Mouse (Mus musculus) heart, embryonic 14.5 days (tissue): ENCODE data around the gene Tiam1. TPM values are rescaled to one million over a fixed set of nuclear protein-coding genes. Genes with fewer than 3 reads are reported as not detected.

Experiments used
- ATAC-seq: fragments of 200-750 bp; cut with Nextera tagmentation; 2 replicates; pipeline ENCODE4 v1.8.0; 2017; ENCODE audit warnings: low read depth, moderate TSS enrichment; ENCODE audit not compliant: insufficient number of reproducible peaks, insufficient read depth, low FRiP score
- H3K27ac ChIP-seq, 2 experiments: fragments of 200-500 bp in 1 of 2; fragments of 300-500 bp in 1 of 2; sonication (generic) in 1 of 2; replicated peaks in 1 of 2; 2 replicates each; pipeline ENCODE4 v1.5.1; 2012 to 2014; ENCODE audit warnings: low read depth in 2 of 2, low read length in 2 of 2, control low read depth in 1 of 2, mild to moderate bottlenecking in 1 of 2, mixed read lengths in 1 of 2; ENCODE audit not compliant: control insufficient read depth in 1 of 2, insufficient read depth in 1 of 2
- H3K27me3 ChIP-seq: fragments of 300-500 bp; sonication (generic); 2 replicates; pipeline ENCODE4 v1.6.1; 2014; ENCODE audit warnings: mild to moderate bottlenecking, low read length, control low read depth; ENCODE audit not compliant: control insufficient read depth, insufficient read depth
- H3K36me3 ChIP-seq: fragments of 300-500 bp; sonication (generic); 2 replicates; pipeline ENCODE4 v1.6.1; 2014; ENCODE audit warnings: mild to moderate bottlenecking, control low read depth, low read length, mixed read lengths; ENCODE audit not compliant: control insufficient read depth, insufficient read depth
- H3K4me1 ChIP-seq, 2 experiments: fragments of 200-500 bp in 1 of 2; fragments of 300-500 bp in 1 of 2; sonication (generic) in 1 of 2; 2 replicates each; pipeline ENCODE4 v1.6.1; 2012 to 2014; ENCODE audit warnings: low read length in 2 of 2, control low read depth in 1 of 2, mixed read lengths in 1 of 2; ENCODE audit not compliant: control insufficient read depth in 2 of 2, insufficient read depth in 2 of 2
- H3K4me2 ChIP-seq: fragments of 300-500 bp; sonication (generic); 2 replicates; pipeline ENCODE4 v1.6.1; 2014; ENCODE audit warnings: mild to moderate bottlenecking, low read length
- H3K4me3 ChIP-seq, 2 experiments: fragments of 200-500 bp in 1 of 2; fragments of 300-500 bp in 1 of 2; sonication (generic) in 1 of 2; 2 replicates each; pipeline ENCODE4 v1.5.1; 2012 to 2014; ENCODE audit warnings: low read length in 2 of 2, mild to moderate bottlenecking in 2 of 2, control low read depth in 1 of 2, low read depth in 1 of 2, moderate library complexity in 1 of 2; ENCODE audit not compliant: control insufficient read depth in 1 of 2, insufficient read depth in 1 of 2
- H3K9ac ChIP-seq: fragments of 300-500 bp; sonication (generic); 2 replicates; pipeline ENCODE4 v1.6.1; 2014; ENCODE audit warnings: mild to moderate bottlenecking, low read length
- H3K9me3 ChIP-seq: fragments of 300-500 bp; sonication (generic); 2 replicates; pipeline ENCODE4 v1.6.1; 2016; ENCODE audit warnings: low read length, control low read depth; ENCODE audit not compliant: control insufficient read depth
- WGBS: fragments of 180-500 bp; shearing (Covaris S2); extraction: QIAGEN DNeasy Blood & Tissue Kit; methylation state at CpG from one replicate; pipeline ENCODE4 v1.1.7; 2014; 5-methylcytosine and 5-hydroxymethylcytosine counted together
- polyA plus RNA-seq: library from polyadenylated mRNA; unstranded; fragments of >200 nt; fragmentation: Nextera tagmentation; extraction: Ambion mirVana; gene quantifications from 2 replicates; pipeline ENCODE4 v1.2.1, GENCODE M21; 2014

Tiam1 gene
- polyA plus RNA-seq, 1 experiment from 2014 or later = 12.6 TPM

DNA sequence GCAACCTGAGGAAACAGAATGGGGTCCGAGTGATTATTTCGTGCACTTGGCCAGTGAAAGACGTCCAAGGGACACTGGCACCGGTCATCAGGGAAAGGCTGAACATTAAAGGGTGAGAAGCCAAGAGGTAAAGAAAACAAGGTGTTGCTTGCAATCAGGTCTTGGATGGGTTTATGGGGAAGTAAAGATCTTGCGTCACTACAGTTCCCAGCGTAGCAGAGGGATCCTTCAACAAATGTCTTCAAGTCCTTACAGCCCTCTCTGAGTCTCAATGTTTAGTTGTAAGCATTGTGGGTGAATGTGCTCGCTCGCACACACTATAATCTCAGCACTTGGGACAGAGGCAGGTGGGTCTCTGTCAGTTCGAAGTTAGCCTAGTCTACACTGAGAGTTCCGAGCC is 266.4 kb downstream of the Tiam1 start:
- Histone ChIP-seq H3K9me3 (peaks cover 5% of the 10 kb centered on the region), H3K9ac (no peak overlapping the region), H3K27ac (no peak overlapping the region), H3K4me2 (no peak overlapping the region), H3K4me3 (no peak overlapping the region), H3K36me3 (no peaks in the 10 kb centered on the region), H3K27me3 (no peaks in the 10 kb centered on the region), H3K4me1 (peaks cover 3 to 5% of the 10 kb centered on the region in 2 experiments)
- 84% methylated on average over 10 of the region's 10 CpGs for whole genome bisulfite sequencing
- ATAC-seq = no peak

DNA sequence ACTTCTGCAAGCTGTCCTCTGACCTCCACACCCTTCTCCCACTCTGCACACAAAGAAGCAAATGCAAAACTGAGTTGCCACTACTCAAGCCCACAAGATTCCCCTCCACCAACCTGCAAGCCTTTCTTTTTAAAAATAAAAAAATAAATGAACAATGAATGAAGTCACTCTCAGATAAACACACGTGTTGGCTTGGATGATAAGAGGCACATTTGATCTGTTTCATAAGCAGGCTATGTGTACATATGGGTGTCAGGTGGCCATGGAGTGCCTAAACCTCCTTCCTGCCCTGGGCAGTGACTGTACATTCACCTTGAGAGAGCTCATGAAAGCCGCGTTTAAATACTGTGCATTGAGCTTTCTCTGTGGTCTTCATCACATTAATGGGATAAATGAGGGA is 267.5 kb downstream of the Tiam1 start:
- Histone ChIP-seq H3K36me3 (no peaks in the 10 kb centered on the region), H3K9me3 (peaks cover 5% of the 10 kb centered on the region), H3K4me3 (no peak overlapping the region), H3K27ac (no peak overlapping the region), H3K27me3 (no peaks in the 10 kb centered on the region), H3K4me2 (no peak overlapping the region), H3K9ac (no peak overlapping the region), H3K4me1 (peaks cover 9 to 14% of the 10 kb centered on the region in 2 experiments)
- no peak for ATAC-seq
- WGBS = 79% methylated on average over 3 of the region's 3 CpGs

DNA sequence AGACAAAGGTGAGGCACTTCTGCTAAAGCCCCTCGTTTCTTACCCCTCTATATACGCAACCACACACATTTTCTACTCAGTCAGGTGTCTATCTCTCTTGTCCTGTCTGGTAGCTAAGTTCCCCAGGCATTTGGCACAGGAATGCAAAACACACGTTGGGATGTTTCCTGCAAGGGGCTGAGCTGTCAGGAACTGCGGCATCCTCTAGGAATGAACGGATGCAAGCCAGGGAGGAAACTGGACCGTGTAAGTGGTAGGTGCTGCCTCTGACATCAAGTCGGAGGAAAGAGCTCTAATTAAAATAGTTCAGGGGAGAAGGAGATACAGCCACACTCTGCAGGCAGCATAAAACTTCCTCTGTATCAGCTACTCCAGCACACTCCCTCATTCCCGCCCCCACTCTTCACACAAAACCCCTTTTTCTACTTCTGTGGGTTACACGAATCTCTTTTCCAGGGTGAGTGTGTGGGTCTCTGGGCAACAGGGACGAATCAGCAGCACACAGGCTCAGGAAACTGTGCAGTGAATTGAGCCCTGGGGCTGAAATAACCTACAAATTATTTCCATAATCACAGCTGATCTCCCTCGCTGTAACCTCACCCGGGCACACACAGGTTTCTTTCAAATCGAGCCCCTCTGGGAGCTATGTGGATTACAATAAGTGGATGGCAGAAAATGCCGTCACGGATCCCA is 269.4 kb downstream of the Tiam1 start:
- Histone ChIP-seq H3K9me3 (peaks cover 5% of the 10 kb centered on the region), H3K4me2 (no peak overlapping the region), H3K4me3 (no peak overlapping the region), H3K27ac (no peak overlapping the region), H3K27me3 (no peaks in the 10 kb centered on the region), H3K4me1 (peaks cover 9 to 14% of the 10 kb centered on the region in 2 experiments), H3K36me3 (no peaks in the 10 kb centered on the region), H3K9ac (no peak overlapping the region)
- ATAC-seq = no peak
- WGBS = 44% methylated on average over 15 of the region's 15 CpGs

DNA sequence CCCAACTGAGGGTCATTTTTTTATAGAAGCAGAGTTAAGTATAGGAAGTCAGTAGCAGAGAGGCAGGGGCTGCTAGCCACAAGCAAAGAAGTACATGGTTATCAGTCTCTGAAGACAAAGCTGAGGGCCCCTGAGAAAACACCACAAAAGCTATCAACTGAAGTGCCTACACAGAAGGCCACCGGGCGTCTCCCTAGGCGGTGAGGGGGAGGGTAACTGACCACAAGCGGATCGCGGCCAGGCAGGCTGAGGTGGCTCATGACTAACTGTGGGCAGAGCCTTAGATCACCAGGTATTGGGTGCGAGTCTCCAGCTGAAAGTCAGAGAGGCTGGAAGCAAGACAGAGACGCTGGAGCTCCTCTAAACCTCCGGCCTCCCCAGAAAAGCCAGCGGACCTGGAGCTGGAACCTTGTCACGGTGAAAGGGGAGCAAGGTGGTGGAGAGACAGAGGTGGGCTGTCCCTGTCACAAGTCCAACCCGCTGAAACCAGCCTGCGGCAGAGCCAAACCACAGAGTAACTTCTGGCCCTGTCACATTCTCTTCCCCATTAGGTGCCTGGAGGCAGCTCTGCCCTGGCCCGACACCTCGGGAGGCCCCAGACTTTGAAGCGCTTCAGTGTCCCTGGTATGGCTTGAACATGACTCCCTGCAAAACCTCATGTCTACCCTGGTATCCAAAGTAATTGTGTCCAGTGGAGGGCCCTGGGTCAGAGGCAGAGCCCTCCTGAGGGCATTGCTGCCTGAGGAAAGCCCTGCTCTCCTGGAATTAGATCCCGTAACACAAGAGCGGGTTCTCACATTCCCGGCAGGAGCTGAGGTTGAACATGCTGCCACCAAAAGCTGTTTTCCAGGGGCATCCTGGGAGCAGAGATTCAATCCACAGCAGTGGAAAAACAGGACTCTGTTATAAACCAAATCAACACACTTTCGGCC is 271.3 kb downstream of the Tiam1 start:
- no peaks in the 10 kb centered on the region for H3K36me3 ChIP-seq
- WGBS = 49% methylated on average over 20 of the region's 20 CpGs
- H3K4me2 ChIP-seq = no peak overlapping the region
- peaks cover 5% of the 10 kb centered on the region for H3K9me3 ChIP-seq
- ATAC-seq = no peak
- H3K27ac ChIP-seq = no peak overlapping the region
- no peaks in the 10 kb centered on the region for H3K27me3 ChIP-seq
- H3K4me1 ChIP-seq = peaks cover 9 to 14% of the 10 kb centered on the region in 2 experiments
- H3K9ac ChIP-seq = no peak overlapping the region
- H3K4me3 ChIP-seq = no peak overlapping the region

DNA sequence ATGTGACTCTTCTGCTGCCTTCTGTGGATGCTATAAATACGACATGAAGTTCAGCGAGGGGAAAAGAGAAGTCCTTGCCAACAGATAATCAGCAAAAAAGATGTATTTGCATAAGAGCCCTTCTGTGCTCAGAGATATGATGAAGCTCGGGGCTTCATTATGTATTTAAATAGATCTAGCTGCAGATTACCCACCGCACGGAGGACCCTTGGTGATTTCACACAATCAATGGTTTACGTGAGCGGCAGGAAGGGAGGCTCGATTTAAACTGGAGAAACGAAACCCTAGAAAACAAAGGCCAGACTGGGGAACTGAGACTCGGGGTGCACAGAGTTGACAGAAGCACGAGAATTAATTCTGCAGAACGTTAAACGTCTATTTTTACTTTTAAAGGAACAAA is 272.2 kb downstream of the Tiam1 start:
- no peak overlapping the region for H3K4me2 ChIP-seq
- H3K9ac ChIP-seq = no peak overlapping the region
- H3K27me3 ChIP-seq = no peaks in the 10 kb centered on the region
- no peaks in the 10 kb centered on the region for H3K36me3 ChIP-seq
- H3K4me3 ChIP-seq = no peak overlapping the region
- H3K9me3 ChIP-seq = peaks cover 5% of the 10 kb centered on the region
- H3K4me1 ChIP-seq = peaks cover 9 to 14% of the 10 kb centered on the region in 2 experiments
- 60% methylated on average over 13 of the region's 13 CpGs for WGBS
- ATAC-seq = no peak
- H3K27ac ChIP-seq = no peak overlapping the region

DNA sequence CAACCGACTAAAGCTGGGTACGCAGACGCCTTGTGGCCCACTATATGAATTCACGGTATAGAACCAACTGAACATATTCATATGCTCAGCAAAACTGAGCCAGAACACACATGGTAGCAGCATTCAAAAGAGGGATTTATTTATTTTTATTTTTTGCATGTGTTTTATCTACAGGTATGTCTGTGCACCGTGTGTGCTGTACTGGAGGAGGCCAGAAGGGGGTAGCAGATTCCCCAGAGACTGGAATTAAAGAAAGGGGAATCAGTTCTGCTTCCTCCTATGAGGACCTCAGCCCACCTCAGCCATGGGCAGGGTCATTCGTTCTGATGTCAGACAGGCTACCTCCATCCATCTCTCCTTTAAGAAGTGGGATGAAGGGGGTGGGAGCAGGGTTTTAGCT is 273.5 kb downstream of the Tiam1 start:
- Histone ChIP-seq H3K4me1 (peaks cover 9 to 14% of the 10 kb centered on the region in 2 experiments), H3K4me3 (no peak overlapping the region), H3K4me2 (no peak overlapping the region), H3K9me3 (no peaks in the 10 kb centered on the region), H3K27me3 (no peaks in the 10 kb centered on the region), H3K36me3 (no peaks in the 10 kb centered on the region), H3K9ac (no peak overlapping the region), H3K27ac (no peak overlapping the region)
- WGBS = 94% methylated on average over 6 of the region's 6 CpGs
- ATAC-seq = no peak

DNA sequence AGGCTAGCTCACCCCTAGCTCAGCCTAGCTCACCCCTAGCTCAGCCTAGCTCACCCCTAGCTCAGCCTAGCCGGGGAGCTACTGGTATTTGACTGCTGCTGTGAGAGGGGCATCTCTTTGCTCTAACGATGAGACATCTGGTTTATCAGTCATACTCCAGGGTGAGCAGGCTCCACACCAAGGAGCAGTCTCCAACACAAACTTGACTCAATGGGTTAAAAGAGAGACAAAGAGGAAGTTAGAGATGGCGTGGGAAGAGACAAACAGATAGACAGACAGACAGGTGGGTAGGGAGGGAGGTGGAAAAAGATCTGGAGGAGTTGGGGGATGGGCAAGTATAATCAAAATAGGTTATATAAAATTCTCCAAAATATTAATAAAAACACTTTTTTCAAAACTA is 275.1 kb downstream of the Tiam1 start:
- no peak overlapping the region for H3K27ac ChIP-seq
- H3K9ac ChIP-seq = no peak overlapping the region
- H3K9me3 ChIP-seq = no peaks in the 10 kb centered on the region
- WGBS = 78% methylated on average over 3 of the region's 3 CpGs
- ATAC-seq = no peak
- no peak overlapping the region for H3K4me3 ChIP-seq
- H3K4me2 ChIP-seq = no peak overlapping the region
- no peaks in the 10 kb centered on the region for H3K36me3 ChIP-seq
- peaks cover 11 to 12% of the 10 kb centered on the region in 2 experiments for H3K4me1 ChIP-seq
- H3K27me3 ChIP-seq = no peaks in the 10 kb centered on the region
